In genomic region chr7:127876467-127877348, GRCm38 (mm10) we compare ENCODE assay signal across 8 mouse cellular contexts. TPM values are rescaled to one million over a fixed set of nuclear protein-coding genes. Genes with fewer than 3 reads are reported as not detected.
DNase-seq lines count a peak whose midpoint lies in the region; ATAC-seq and TF ChIP-seq lines count a peak whose summit lies in the region.

Gene Zfp668 (minus strand): TSS chr7:127876828.

- TF ChIP-seq POLR2A in cortical plate, adult 2 months (IDR thresholded peaks at IDR 0.05; ENCODE audit: extremely low read depth, insufficient read depth, low read length): peak; percentile 61

- no peak for TF ChIP-seq CTCF in cortical plate, adult 2 months (IDR thresholded peaks at IDR 0.05; ENCODE audit: extremely low read depth, insufficient read depth, low read length)

- H3K4me3 ChIP-seq in cortical plate, adult 2 months (ENCODE audit: insufficient read depth, low read length): peak within 1 kb of the TSS; percentile 55

- DNase-seq in gastrocnemius, adult 8-10 months (ENCODE audit: low spot score in 2 of 2): peak; percentile 82 to 83
- peak; percentile 96 for DNase-seq in induced T-regulatory cell, adult 2 months (ENCODE audit: low read depth)
- peak; percentile 72 to 91 for DNase-seq in left cerebral cortex, adult 9 months (ENCODE audit: low spot score in 2 of 2)
- peak; percentile 91 for DNase-seq in right cerebral cortex, postnatal 14 days
- DNase-seq in urinary bladder, postnatal 36 days (ENCODE audit: low spot score in 2 of 2): peak; percentile 82 to 89

- peaks cover 2% of the 10 kb centered on the region; the same call in 1 of the 2 replicates for H3K4me1 ChIP-seq in cortical plate, adult 2 months (ENCODE audit: control insufficient read depth, insufficient read depth, low read length)

- peak within 1 kb of the TSS; percentile 88 for H3K27ac ChIP-seq in cortical plate, adult 2 months (ENCODE audit: insufficient read depth, low read length)

- ATAC-seq in activated CD4-positive, CD25-positive, alpha-beta regulatory T cell, adult 4 months: peak; percentile 37
- ATAC-seq in megakaryocyte progenitor cell, adult 5-6 weeks (replicated peaks; ENCODE audit: poor library complexity): peak; percentile 71

RNA-seq across cellular contexts. Expression of gene Zfp668, which starts in this region (rescaled TPM):
- 10 to 100 TPM; 10.4 to 11.0 TPM for polyA plus RNA-seq in activated CD4-positive, CD25-positive, alpha-beta regulatory T cell, adult 4 months (2017; shearing (Covaris generic))
- 12.9 and 13.5 TPM in 2 replicates for polyA plus RNA-seq in cortical plate, adult 2 months (2012; rRNA removed)
- 1 to 10 TPM; 3.1 to 4.6 (median 4.5) TPM for total RNA-seq in gastrocnemius, adult 8-10 months (2022)
- 5.7 and 7.4 TPM in 2 replicates for total RNA-seq in megakaryocyte progenitor cell, adult 5-6 weeks (2015)
- 2.9 and 6.7 TPM in 2 replicates for total RNA-seq in megakaryocyte progenitor cell, adult 5-6 weeks (2017)

Comparison
In these comparisons a context has a peak if more than half of its experiments do, and no peak if none do; other contexts are left out.
1. Peak in every context shown above with its lines: DNase-seq, ATAC-seq, H3K4me3 ChIP-seq and H3K27ac ChIP-seq.